Mouse (Mus musculus) gastrocnemius, postnatal 36 days (tissue): ENCODE measurements around the gene Ppt2. TPM values are rescaled to one million over a fixed set of nuclear protein-coding genes. Genes with fewer than 3 reads are reported as not detected.

Source experiments
- DNase-seq, 2 experiments: peaks; one replicate each; pipeline ENCODE4 v3.0.0; 2022
- intact Hi-C: fragments of 180-260 bp; cut with DNase I; formaldehyde crosslinking; loops from one replicate; pipeline ENCODE4 v1.15.1; 2025
- total RNA-seq, 2 experiments: library from RNA; stranded (reverse); gene quantifications; 2 replicates each; pipeline ENCODE4 v1.2.3; 2021

Gene Ppt2
- total RNA-seq, 2 experiments from 2014 or later, result 36.2 to 40.0 TPM

- intact Hi-C loops, result loop anchor here (5.0 kb wide), 2 partner anchors 47 to 177 kb away; no protein-coding TSS in a partner anchor
- DNase-seq, result peak; percentile 48 to 55
Measured at GRCm38 (mm10) chr17:34618999-34619398, 9.3 kb downstream of the Ppt2 start.

GRCm38 (mm10) chr17:34615871-34616270 is 12.4 kb downstream of the Ppt2 start, which contains the start of gene Egfl8:
Gene Egfl8 (minus strand): TSS chr17:34615971.
- no peak for DNase-seq
- intact Hi-C loops, result loop anchor here (5.0 kb wide), 2 partner anchors 44 to 174 kb away; no protein-coding TSS in a partner anchor

GRCm38 (mm10) chr17:34613830-34614229 is 14.5 kb downstream of the Ppt2 start:
- DNase-seq, result no peak
- intact Hi-C loops, result no loop called here

GRCm38 (mm10) chr17:34613054-34613645 is 15.2 kb downstream of the Ppt2 start:
- intact Hi-C loops, result no loop called here
- no peak for DNase-seq

- no peak for DNase-seq
- intact Hi-C loops, result no loop called here
Measured at GRCm38 (mm10) chr17:34611050-34611449, 17.3 kb downstream of the Ppt2 start.

- intact Hi-C loops, result no loop called here
- no peak for DNase-seq
Measured at GRCm38 (mm10) chr17:34607997-34608396, 20.3 kb downstream of the Ppt2 start.

GRCm38 (mm10) chr17:34606186-34607039 is 21.9 kb downstream of the Ppt2 start:
- intact Hi-C loops, result no loop called here
- DNase-seq, result no peak

GRCm38 (mm10) chr17:34605609-34606008 is 22.7 kb downstream of the Ppt2 start:
- DNase-seq, result peak; percentile 96 to 97
- intact Hi-C loops, result no loop called here

- intact Hi-C loops, result no loop called here
- no peak for DNase-seq
Measured at GRCm38 (mm10) chr17:34604511-34605237, 23.6 kb downstream of the Ppt2 start.

GRCm38 (mm10) chr17:34604061-34604508 is 24.2 kb downstream of the Ppt2 start, which contains the start of gene Agpat1:
Gene Agpat1 (plus strand): TSS chr17:34604262.
- intact Hi-C loops, result no loop called here
- DNase-seq, result peak; percentile 93 to 99

- intact Hi-C loops, result no loop called here
- peak; percentile 84 to 98 for DNase-seq
Measured at GRCm38 (mm10) chr17:34603375-34604060, 24.8 kb downstream of the Ppt2 start, which contains the start of gene Rnf5. Gene Rnf5 (minus strand): TSS chr17:34603690.

GRCm38 (mm10) chr17:34601796-34602195 is 26.5 kb downstream of the Ppt2 start:
- intact Hi-C loops, result no loop called here
- DNase-seq, result no peak

- intact Hi-C loops, result loop anchor here (10.0 kb wide), 1 partner anchor 645 kb away; the partner anchor contains the start of gene Ddx39b
- DNase-seq, result no peak
Measured at GRCm38 (mm10) chr17:34599891-34600290, 28.4 kb downstream of the Ppt2 start.

GRCm38 (mm10) chr17:34597566-34598095 is 30.7 kb downstream of the Ppt2 start, which contains the start of gene Ager:
Gene Ager (plus strand): TSS chr17:34597862.
- intact Hi-C loops, result loop anchor here (10.0 kb wide), 1 partner anchor 647 kb away; the partner anchor contains the start of gene Ddx39b
- DNase-seq, result no peak

GRCm38 (mm10) chr17:34596098-34596497 is 32.2 kb downstream of the Ppt2 start:
- intact Hi-C loops, result loop anchor here (10.0 kb wide), 1 partner anchor 649 kb away; the partner anchor contains the start of gene Ddx39b
- no peak for DNase-seq

- intact Hi-C loops, result loop anchor here (10.0 kb wide), 1 partner anchor 651 kb away; the partner anchor contains the start of gene Ddx39b
- no peak for DNase-seq
Measured at GRCm38 (mm10) chr17:34593752-34594525, 34.4 kb downstream of the Ppt2 start.

- no peak for DNase-seq
- intact Hi-C loops, result loop anchor here (10.0 kb wide), 1 partner anchor 652 kb away; the partner anchor contains the start of gene Ddx39b
Measured at GRCm38 (mm10) chr17:34592581-34593549, 35.4 kb downstream of the Ppt2 start.
